Mouse (Mus musculus): ENCODE data around the gene Orm1.
"Not testable (repeated sequence)": the region's sequence is repeated elsewhere in the genome, so short reads cannot be mapped to it uniquely, and the experiment has no call there.

Orm1 gene

GRCm38 (mm10) chr4:63344295-63344694 is at the start of gene Orm1:
Orm1 (plus strand) TSS chr4:63344560.
- no peak for DNase-seq (ENCODE audit: low spot score)

- no peak for DNase-seq (ENCODE audit: low spot score)
These were observed 48.7 kb upstream of the Orm1 start for GRCm38 (mm10) chr4:63295641-63296040.

- no peak for DNase-seq (ENCODE audit: low spot score)
These were observed 48.1 kb upstream of the Orm1 start for GRCm38 (mm10) chr4:63296263-63296662.

- DNase-seq (ENCODE audit: low spot score) = no peak
These were observed 47.5 kb upstream of the Orm1 start for GRCm38 (mm10) chr4:63296876-63297275.

GRCm38 (mm10) chr4:63298191-63298590 is 46.2 kb upstream of the Orm1 start:
- no peak for DNase-seq (ENCODE audit: low spot score)

- DNase-seq (ENCODE audit: low spot score) = no peak
These were observed 41.7 kb upstream of the Orm1 start for GRCm38 (mm10) chr4:63302641-63303040.

GRCm38 (mm10) chr4:63307175-63308062 is 36.9 kb upstream of the Orm1 start:
- peak; percentile 57 for DNase-seq (ENCODE audit: low spot score)

GRCm38 (mm10) chr4:63308316-63308715 is 36.0 kb upstream of the Orm1 start:
- DNase-seq (ENCODE audit: low spot score) = no peak

GRCm38 (mm10) chr4:63310247-63310855 is 34.0 kb upstream of the Orm1 start:
- DNase-seq (ENCODE audit: low spot score) = no peak

GRCm38 (mm10) chr4:63311426-63311825 is 32.9 kb upstream of the Orm1 start:
- no peak for DNase-seq (ENCODE audit: low spot score)

GRCm38 (mm10) chr4:63314063-63314462 is 30.3 kb upstream of the Orm1 start:
- no peak for DNase-seq (ENCODE audit: low spot score)

- no peak for DNase-seq (ENCODE audit: low spot score)
These were observed 28.1 kb upstream of the Orm1 start for GRCm38 (mm10) chr4:63316076-63316746.

GRCm38 (mm10) chr4:63319566-63319965 is 24.8 kb upstream of the Orm1 start:
- DNase-seq (ENCODE audit: low spot score) = not testable (repeated sequence)

- DNase-seq (ENCODE audit: low spot score) = no peak
These were observed 21.0 kb upstream of the Orm1 start for GRCm38 (mm10) chr4:63323275-63323815.

GRCm38 (mm10) chr4:63333403-63333802 is 11.0 kb upstream of the Orm1 start:
- no peak for DNase-seq (ENCODE audit: low spot score)

GRCm38 (mm10) chr4:63338414-63339076 is 5.8 kb upstream of the Orm1 start:
- no peak for DNase-seq (ENCODE audit: low spot score)

GRCm38 (mm10) chr4:63342491-63342890 is 1.9 kb upstream of the Orm1 start:
- DNase-seq (ENCODE audit: low spot score) = no peak

GRCm38 (mm10) chr4:63343608-63344007 is 752 bp upstream of the Orm1 start:
- no peak for DNase-seq (ENCODE audit: low spot score)

GRCm38 (mm10) chr4:63345261-63345660 is 901 bp downstream of the Orm1 start:
- DNase-seq (ENCODE audit: low spot score) = no peak

- no peak for DNase-seq (ENCODE audit: low spot score)
These were observed 2.3 kb downstream of the Orm1 start for GRCm38 (mm10) chr4:63346659-63347058.

- DNase-seq (ENCODE audit: low spot score) = no peak
These were observed 4.2 kb downstream of the Orm1 start for GRCm38 (mm10) chr4:63348524-63348923.
